Mouse (Mus musculus) monocyte, adult 2 months (primary cell): ENCODE data around the gene Slc8a3.
"Not testable (repeated sequence)": the region's sequence is repeated elsewhere in the genome, so short reads cannot be mapped to it uniquely, and the experiment has no call there.

Experiments used
- DNase-seq, 2 experiments: peaks; one replicate each; pipeline ENCODE4 v3.0.0; 2022; ENCODE audit warnings: low spot score in 2 of 2, low read depth in 1 of 2

Gene Slc8a3

DNA sequence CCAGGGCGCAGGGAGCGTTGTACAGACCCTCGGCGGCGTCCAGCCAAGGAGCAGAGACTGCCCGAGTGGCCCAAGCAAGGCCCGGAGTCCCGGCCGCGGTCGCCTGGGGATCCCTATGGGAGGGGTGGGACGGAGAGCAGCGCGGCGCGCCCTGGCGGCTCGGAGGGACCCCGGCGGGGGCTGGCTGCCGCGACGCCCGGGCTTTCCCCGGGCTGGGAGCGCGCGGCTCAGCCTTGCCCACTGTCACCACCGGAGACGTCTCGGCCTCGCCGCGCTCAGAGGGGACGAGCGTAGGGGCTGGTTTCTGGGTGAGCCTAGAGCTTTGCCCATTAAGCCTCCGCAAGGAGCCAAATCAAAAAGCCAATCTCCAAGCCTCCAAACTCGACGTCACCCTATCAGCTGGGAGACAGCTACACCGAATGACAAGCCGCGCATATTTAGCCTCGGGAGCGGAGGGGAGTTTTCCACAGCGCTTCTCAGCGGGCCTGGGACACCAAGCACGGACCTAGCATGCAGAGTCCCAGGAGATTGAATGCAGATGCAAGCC, at the start of gene Slc8a3:
Gene Slc8a3 (minus strand): TSS at position 306 of the 547 bp plus-strand sequence.
- DNase-seq, result no peak

DNA sequence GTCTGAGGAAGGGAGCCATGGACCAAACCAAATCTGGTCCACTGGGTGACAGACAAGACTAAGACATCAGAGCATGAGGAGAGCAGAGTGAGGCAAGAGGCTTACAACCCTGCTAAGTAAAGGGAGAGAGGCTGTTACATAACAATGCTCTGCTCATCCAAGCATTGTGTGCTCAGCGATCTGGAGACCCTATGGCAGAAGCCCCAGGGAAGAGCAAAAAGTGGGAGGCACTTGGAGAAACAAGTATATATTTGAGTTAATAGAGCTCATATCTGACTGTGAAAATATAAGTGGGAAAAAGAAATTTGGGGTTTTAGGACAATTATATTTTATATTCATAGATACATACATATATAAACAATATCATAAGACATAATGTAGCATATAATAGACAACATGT, 46.4 kb upstream of the Slc8a3 start, which contains the start of gene Gm4787:
Gene Gm4787 (minus strand): TSS at position 101 of the 400 bp plus-strand sequence.
- DNase-seq, result not testable (repeated sequence)

DNA sequence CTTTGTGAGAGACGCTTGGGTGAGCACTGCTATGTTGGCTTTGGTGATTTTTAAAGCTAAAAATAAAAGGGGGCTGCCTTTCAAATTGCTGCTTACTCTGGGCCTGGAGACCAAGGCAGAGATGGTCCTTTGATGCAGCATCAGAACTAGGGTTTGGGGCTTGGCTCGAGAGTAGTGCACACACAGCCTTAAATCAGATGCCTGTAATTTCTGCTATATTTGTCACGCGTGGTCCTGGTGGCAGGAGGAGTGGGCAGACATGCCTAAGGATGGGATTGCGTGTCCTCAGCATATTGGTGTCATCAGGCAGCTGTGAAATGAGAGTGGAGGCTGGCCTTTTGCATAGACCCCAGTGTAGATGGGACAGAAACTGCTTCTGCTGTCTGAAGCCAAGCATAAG, 861 bp upstream of the Slc8a3 start:
- DNase-seq, result no peak

DNA sequence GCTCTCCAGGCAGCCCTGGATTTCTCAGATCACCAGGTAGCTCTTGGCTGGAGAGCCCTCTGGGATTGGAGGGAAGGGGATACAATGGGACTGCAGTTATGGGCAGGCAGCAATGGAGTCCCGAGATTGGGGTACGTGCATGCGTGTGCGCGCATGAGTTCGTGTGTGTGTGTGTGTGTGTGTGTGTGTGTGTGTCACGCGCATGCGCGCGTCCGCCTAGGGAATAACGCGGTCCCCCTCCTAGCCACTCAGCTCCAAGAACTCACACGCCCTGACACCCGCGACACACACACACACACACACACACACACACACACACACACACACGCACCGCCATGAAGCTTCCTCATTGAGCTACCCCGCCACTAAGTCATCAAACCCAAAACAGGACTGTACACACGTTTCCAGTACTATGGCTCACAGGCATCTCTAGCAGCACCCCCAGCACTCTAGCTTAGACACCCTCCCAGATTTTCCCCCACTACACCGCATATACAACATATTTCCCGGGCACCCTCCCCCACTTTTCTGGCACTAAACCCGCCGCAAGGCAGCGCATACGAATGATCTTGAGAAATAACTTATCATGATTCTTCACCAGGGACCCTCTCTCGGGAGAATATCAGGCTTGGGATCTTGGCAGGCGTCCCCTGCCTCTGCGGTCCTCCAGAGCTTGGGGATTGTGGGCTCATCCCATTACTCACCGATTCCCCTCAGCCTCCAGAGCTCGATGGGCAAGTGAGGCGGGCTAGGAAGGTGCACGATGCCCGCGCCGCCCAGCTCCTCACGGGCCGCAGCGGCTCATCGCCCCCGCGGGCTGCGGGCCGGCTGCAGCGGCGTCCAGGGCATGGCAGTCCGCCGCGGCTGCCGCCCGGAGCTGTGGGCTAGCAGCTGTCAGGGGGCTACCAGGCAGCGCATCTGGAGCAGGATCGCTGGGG, 774 bp downstream of the Slc8a3 start:
- DNase-seq, result no peak

DNA sequence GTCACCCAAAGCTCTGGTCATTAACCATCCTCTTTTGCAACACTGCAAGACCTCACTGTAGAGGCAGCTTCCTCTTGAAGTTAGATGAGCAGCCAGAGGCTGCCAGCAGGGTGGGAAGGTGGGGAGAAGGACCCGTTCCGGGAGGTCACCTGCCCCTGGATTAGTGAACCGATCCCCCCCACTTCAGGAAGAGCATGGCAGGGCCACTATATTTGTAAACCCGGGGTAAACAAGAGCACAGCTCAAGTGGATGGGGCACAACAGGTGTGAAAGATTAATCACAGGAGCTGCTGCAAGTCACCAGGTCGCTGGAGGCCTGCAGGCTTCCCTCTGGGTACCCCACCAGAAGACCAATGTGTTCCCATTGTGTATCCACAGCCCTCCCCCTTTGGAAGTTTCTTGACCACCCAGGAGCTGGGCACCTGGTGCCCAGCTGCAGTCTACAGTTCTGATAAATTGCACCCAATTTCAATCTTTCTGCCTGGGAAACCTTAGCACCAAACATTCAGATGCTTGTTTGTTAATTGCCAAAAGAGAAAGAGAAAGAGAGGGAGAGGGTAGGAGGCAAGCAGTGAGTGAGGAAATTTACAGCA, 1.8 kb downstream of the Slc8a3 start:
- no peak for DNase-seq

DNA sequence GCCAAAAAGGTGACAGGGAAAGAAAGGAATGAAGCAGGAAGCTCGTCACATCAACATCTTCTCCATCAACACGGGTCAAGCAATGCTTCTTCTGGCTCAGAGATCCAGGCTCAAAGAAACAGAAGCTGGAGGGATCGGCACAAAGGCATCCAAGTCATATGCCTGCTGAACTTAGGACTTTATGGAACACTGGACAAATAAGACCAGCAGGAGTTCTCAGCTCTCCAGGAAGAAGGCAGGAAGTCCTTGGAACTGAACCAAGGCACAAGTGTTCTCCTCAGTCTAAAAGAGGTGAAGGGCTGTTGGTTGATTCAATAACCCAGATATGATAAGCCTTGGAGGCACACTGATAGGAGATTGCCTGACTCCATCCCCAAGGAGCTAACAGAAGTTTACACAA, 8.0 kb downstream of the Slc8a3 start:
- no peak for DNase-seq

DNA sequence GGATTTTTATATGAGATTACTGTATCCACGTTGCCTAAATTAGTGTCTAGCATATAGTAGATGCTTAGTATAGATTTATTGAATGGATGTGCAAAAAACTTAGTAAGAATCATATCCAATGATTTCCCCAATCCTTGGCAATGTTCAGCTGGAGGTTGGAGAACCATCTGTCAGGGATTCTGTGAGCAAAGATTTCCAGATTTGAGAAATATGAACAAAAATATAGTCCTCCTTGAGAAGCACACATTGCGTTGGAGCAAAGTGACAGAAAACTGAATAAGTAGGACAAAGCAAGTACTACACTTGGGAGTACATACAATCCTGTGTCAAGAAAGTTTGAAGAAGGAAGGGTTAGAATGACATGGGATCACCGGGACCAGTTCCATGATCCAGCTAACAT, 8.9 kb downstream of the Slc8a3 start:
- no peak for DNase-seq

DNA sequence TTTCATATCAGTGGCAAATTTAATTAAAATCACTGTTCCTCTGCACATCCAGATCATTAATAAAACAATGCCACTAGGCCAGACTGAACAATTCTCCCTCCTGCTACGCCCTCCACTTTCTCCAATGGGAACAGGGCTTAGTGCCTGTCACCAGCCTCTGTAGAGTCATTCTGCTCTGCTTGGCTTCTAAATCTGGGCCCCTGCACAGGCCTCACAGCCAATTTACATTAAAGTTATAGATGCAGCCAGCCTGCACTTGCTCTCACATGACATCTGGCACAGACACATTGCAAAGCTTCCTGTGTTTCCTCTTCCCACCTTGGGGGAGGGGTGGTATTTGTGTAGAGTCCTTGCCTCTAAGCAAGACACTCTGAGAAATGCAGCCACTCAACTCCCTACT, 12.0 kb downstream of the Slc8a3 start:
- no peak for DNase-seq

DNA sequence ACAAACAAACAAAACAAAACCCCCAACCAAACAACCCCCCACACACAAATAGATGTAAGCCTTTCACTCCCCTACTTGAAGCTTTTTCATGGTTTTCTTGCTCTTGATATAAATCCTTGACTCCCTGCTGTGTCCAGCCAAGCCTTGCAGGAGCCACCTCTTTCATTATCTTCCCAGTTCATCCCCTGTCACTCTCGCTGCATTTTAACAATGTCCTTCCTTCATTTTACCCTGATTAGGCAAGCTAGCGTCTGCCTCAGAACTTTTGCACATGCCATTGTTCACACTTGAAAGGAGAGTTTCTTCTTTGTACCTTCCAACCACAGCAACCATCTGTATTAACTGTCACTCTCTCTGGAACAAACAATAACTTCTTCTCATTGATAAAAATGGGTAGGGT, 15.2 kb downstream of the Slc8a3 start:
- DNase-seq, result no peak

DNA sequence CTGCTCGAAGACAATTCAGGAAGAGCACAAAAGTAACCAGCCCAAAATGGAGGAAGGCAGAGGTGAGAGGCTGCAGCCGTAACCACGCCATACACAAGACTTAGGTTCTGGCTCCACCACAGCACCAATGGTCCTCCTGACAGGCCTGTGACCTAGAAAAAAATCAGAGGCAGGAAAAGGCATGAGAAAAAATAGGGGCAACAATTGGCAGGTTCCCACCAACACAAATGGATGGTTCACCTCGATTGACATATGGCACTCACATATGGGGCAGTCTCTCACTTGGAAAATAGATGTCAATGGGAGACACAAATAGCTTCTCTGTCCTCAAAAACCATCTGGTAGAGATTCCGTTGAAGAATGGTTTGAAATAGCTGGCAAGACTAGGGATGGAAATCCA, 17.0 kb downstream of the Slc8a3 start:
- DNase-seq, result no peak

DNA sequence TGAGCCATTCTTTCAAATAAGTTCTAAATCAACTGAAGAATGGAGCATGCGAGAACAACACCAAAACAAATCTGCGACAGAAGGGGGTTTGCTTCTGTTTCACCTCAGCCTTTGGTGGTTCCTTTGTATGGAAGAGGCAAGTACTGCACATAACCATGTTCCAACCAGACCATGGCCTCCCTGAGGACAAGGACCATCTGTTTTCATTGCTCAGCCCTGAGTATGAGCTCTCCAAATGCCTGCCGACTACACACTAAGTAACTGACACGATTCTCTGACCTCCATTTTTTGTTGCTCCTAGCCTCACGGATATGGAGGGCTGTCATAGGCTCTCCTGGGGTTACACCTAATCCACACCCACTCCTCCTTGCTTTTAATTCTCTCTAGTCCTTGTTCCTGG, 29.4 kb downstream of the Slc8a3 start:
- DNase-seq, result no peak

DNA sequence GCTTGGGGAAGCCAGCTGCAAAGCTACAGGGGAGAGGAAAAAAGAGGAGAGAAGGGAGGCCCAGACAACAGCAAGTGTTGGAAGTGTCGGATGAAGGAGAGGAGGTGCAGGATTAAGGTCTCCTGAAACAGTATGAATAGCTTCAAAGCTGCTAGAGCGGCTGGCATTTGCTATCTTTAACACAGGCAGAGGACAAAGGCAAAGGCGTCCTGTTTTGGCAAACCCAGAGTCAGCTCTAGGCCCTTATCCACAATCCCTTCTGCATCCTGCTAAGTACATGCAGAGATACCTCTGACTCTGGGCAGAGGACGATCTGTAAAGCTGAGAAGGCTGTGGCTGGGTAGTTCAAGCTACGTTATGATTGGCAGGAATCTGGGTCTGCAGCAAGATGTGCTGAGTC, 38.4 kb downstream of the Slc8a3 start:
- no peak for DNase-seq

DNA sequence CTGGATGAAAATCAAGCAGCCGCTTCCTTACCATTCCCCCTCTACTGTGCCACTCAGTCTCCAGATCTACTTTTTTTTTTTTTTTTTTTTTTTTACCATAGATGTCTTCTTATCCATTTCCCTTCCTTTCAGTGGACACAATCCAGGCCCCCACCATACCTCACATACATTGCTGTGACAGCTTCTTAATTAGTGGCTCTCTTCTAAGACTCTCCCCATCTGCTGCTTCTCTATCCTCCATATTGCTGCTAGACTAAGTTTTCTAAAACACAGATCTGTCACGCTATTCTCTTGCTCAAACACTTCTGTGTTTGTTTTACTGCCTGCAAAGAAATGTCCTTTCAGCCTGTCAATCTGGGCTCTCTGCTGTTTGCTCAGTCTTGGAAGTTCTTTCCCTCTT, 54.9 kb downstream of the Slc8a3 start:
- no peak for DNase-seq

DNA sequence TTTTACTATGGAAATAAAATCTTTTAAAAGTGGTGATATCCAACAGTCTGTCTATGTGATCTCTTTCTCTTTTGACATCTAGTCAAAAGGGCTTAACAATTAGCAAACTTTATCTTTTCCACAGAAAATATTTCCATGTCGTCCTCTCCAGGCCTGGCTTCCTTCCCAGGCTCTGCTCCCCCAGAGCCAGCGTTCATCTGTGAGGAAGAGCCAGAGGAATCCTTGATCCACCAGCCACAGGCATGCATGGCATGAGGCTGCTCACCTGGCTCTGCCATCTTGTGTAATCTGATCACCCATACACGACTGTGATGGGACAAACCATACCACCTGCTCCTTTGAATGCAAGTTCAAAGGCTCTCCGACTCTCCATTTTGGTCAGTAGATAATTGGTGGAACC, 58.4 kb downstream of the Slc8a3 start:
- no peak for DNase-seq

DNA sequence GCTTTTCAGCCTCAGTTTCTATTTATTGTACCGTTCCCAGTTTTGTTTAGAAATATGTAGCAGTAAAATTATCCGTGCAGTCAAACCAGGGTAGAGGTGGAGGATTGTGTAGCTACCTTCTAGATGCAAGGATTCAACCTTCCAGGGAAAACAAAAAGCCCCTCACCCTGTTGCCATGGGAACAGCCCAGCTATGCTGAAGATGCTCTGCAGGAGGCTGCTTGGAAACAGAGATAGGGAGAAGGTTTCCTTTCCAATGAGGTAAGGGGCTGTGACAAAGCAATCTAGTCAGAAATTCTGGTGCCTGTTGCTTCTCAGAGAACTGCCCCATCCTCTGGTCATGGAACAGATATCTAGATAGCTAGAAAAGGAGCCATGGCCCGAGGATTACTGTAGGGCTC, 59.6 kb downstream of the Slc8a3 start:
- no peak for DNase-seq

DNA sequence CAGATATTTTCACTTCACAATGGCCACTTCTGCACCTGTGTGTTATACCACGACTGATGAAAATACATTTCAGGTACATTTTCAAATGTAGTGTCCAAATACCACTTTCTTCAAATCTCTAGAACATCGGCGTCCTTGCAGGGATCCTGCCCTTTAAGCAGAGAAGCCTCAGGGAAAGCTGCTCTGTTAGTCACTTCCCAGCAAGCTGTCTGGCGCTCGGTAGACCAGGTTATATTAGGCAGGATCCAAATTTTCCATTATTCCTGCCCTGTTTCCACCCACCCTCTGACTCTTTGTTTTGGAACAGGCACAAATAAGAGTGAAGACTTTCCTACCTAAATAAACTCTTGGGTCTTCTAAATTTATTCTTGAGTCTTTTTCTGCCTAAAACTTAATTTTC, 63.7 kb downstream of the Slc8a3 start:
- no peak for DNase-seq

DNA sequence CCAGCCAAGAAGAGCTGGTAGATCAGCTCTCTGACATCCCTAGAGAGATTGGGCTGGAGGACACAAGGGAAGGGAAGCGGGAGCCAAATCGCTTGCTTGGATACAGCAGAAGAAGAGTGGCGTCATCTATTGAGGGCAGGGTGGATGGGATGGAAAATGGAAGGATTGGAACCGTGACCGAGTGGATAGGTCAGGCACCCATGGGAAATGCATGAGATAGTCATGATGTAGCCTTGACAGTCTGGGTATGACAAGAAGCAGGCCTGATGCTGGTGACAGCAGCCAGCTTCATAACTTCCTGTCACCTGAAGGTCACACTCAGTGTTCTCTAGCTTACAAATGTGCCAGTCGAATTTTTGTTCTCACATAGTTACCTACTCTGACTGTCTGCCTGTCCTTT, 70.2 kb downstream of the Slc8a3 start:
- no peak for DNase-seq

DNA sequence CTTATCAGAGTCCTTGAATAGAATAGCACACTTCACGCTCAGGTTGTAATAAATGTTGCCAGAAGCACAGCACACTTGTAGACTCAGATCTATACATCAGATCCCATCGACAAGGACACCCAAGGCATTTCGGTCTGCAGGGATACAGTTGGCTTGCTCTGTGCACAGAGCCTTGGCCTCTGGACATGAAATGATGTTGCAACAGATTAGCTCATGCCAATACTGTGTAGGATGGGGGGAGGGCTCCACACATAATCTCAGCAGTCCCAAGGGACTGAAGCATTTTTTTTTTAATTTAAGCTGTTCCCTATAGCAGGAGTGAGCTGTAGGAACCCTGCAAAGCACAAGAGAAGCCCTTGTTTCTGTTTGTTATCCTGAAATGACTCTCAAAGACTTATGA, 74.8 kb downstream of the Slc8a3 start:
- DNase-seq, result no peak

DNA sequence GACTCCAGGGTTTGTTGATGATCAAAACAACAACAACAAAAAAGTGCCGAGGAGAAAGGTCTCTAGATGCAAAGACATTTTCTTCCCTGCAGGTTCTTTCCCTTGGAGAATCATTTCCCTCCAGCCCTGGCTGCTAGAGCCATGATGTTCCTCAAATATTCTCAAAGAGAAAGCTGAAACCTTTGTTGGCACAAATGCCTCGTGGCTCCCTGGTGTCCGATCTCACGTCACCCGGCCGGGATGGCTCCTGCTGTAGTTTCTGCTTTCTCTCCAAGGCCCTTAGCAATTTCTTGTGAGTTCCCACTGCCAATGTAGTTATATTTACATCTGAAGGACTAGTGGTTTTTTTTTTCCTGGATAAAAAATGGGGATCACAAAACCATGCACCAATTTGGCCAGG, 87.6 kb downstream of the Slc8a3 start:
- no peak for DNase-seq

DNA sequence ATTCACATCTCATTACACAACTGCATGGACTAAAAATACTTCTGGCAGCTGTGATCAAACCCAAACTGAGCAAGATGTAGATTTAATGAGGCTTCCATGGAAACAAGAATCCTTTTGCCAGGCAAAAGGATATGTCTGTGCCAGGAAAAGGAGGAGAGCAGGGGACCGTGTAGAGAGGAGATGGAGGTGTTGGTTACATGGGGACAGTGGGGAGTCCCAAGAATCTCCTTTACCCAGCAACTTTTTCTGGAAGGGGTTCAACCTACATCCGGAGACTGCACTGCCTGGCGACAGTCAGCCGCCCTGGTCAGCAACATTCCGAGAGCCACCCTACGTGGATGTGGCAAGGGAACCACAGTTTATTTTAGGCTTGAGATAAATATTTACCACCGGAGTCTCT, 88.0 kb downstream of the Slc8a3 start:
- DNase-seq, result no peak

DNA sequence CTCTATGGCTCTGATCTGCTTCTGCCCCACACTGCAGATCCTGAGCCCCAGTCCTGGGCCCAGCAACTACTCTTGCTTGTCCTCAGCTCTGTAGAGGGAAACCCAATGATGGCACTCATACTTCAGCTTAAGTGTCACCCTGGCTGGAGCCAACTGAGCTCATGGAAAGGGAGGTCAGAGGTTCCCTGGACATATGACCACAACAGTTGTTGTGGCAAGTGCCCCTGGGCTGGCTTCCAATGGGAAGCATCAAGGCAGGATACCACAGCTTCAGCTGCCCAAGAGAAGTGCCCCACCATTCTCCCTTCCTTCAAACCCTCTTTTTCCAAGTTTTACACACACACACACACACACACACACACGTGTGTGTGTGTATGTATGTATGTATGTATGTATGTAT, 88.5 kb downstream of the Slc8a3 start:
- no peak for DNase-seq

DNA sequence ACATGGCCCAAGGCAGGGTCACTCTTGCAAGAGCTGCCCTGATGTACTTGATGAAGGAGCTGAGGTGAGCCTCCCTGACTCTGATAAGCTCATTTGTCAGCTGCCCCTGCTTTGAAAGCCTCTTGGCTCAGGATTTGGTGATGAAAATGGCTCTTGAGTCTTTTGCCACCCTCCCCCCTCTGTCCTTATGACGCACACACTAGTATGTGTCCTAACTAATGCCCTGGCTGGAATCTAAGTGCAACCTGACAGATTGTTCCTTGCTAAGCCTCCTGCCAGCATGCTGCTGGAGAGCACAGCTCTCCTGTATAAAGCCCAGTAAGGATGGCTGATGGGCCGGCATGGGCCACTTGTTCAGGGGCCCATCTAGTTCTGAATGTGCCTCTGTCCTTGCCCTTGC, 91.3 kb downstream of the Slc8a3 start:
- DNase-seq, result no peak
